Mouse (Mus musculus) heart, adult 8-10 months (tissue): Measurements from ENCODE around the gene Ppip5k1. TPM values are rescaled to one million over a fixed set of nuclear protein-coding genes. Genes with fewer than 3 reads are reported as not detected.

ENCODE experiments used
- total RNA-seq, 4 experiments: library from RNA; stranded (reverse); gene quantifications; 2 replicates each; pipeline ENCODE4 v1.2.4; 2022

The Ppip5k1 gene
- total RNA-seq, 4 experiments from 2014 or later, result 88.4 to 110 (median 104) TPM

Other genes starting within 250 kb of the Ppip5k1 start
- not detected for gene Tgm7, start 245.6 kb downstream of the Ppip5k1 start, total RNA-seq
- gene Adal, start 215.0 kb downstream of the Ppip5k1 start, total RNA-seq, result 10 to 100 TPM in 2 of 4 experiments, 1 to 10 TPM in 2; 9.6 to 11.7 (median 10.3) TPM
- gene Lcmt2, start 214.7 kb downstream of the Ppip5k1 start, total RNA-seq, result 10 to 100 TPM in 3 of 4 experiments, 1 to 10 TPM in 1; 10.0 to 11.5 (median 10.3) TPM
- gene Tubgcp4, start 184.7 kb downstream of the Ppip5k1 start, total RNA-seq, result 10 to 100 TPM; 15.4 to 17.0 (median 15.8) TPM
- 1 to 10 TPM; 6.0 to 6.6 (median 6.4) TPM for gene Zscan29, start 184.3 kb downstream of the Ppip5k1 start, total RNA-seq
- 10 to 100 TPM; 30.3 to 39.2 (median 33.5) TPM for gene Trp53bp1, start 84.0 kb downstream of the Ppip5k1 start, total RNA-seq
- 1 to 10 TPM; 4.7 to 6.0 (median 5.2) TPM for gene Map1a, start 65.8 kb downstream of the Ppip5k1 start, total RNA-seq
- 1 to 10 TPM; 1.3 to 2.9 (median 2.2) TPM for gene Ckmt1, start 2.3 kb upstream of the Ppip5k1 start, total RNA-seq
- under 1 TPM in 1 of 4 experiments, not detected in 3; 0.09 TPM for gene Strc, start 31.8 kb upstream of the Ppip5k1 start, total RNA-seq
- gene Pdia3, start 58.4 kb upstream of the Ppip5k1 start, total RNA-seq, result 100 to 1,000 TPM; 104 to 129 (median 126) TPM
- 1 to 10 TPM; 2.9 to 4.7 (median 3.2) TPM for gene Catsper2, start 58.4 kb upstream of the Ppip5k1 start, total RNA-seq
- gene Ell3, start 88.9 kb upstream of the Ppip5k1 start, total RNA-seq, result under 1 TPM in 1 of 4 experiments, not detected in 3; 0.34 TPM
- gene Serf2, start 93.8 kb upstream of the Ppip5k1 start, total RNA-seq, result 100 to 1,000 TPM; 360 to 469 (median 411) TPM
- gene Hypk, start 97.9 kb upstream of the Ppip5k1 start, total RNA-seq, result 10 to 100 TPM; 18.2 to 25.0 (median 22.6) TPM
- under 1 TPM in 2 of 4 experiments, not detected in 2; 0.13 to 0.17 TPM for gene Serinc4, start 101.4 kb upstream of the Ppip5k1 start, total RNA-seq
- 10 to 100 TPM; 28.3 to 37.4 (median 32.5) TPM for gene Mfap1b, start 118.7 kb upstream of the Ppip5k1 start, total RNA-seq
- gene Mfap1a, start 151.3 kb upstream of the Ppip5k1 start, total RNA-seq, result 10 to 100 TPM; 29.5 to 36.4 (median 32.8) TPM
- 1 to 10 TPM; 2.1 to 3.2 (median 3.0) TPM for gene Wdr76, start 151.3 kb upstream of the Ppip5k1 start, total RNA-seq